Mouse (Mus musculus): Measurements from ENCODE around the gene Zfp36. TPM values are rescaled to one million over a fixed set of nuclear protein-coding genes. Genes with fewer than 3 reads are reported as not detected.

Gene Zfp36
- polyA plus RNA-seq (2015; fragmentation: Nextera tagmentation; extraction: Ambion mirVana), result 3.1 and 4.2 TPM in 2 replicates

DNA sequence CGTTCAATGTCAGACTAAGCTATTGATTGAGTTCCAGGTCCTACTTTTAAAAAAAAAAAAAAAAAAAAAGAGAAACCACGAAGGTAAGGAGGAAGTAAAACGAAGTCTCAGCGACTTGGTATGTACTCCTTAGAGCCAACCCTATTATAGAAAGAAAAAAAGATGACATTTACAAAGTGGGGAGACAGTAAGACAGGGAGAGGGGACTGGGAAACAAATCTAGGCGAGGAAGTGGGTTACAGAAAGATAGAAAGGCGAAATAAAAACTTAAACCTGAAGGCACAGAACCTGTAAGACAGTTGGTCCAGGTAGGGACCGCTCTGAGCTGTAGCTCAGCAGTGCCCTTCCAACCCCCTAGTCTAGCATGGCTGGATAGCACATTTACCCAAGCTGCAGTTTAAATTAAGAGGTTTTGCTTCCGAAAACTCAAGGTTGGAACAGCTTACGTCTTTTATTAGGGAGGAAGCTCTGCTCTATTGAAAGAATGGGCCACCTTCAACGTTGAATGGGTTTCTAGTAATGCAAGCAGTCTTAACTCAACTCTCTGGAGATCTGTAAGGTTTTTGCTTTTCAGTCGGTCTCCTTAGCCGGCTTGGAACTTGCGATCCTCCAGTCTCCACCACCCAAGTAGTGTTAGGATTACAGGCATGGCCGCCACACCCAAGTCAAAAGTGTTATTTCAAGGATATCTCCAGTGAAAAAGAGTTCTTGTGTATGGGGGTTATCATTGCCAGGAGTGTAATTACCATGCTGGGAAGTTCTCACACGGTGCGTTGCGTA is at the start of gene Zfp36:
Gene Zfp36 (minus strand): TSS at position 17 of the 780 bp plus-strand sequence.
- H3K27ac ChIP-seq, result peak within 1 kb of the TSS; percentile 37
- ATAC-seq, result no peak
- WGBS, result 61% methylated on average over 17 of the region's 17 CpGs
- H3K36me3 ChIP-seq, result peaks cover 4% of the 10 kb centered on the region; the same call in 1 of the 2 replicates
- peak within 1 kb of the TSS; percentile 79 for H3K4me2 ChIP-seq (replicated peaks)
- H3K4me1 ChIP-seq (replicated peaks), result peaks cover 59% of the 10 kb centered on the region
- peak within 1 kb of the TSS; percentile 49 for H3K4me3 ChIP-seq (replicated peaks)
- H3K9me3 ChIP-seq, result no peaks in the 10 kb centered on the region
- peak within 1 kb of the TSS; percentile 77 for H3K9ac ChIP-seq (replicated peaks)
- peaks cover 17% of the 10 kb centered on the region for H3K27me3 ChIP-seq

DNA sequence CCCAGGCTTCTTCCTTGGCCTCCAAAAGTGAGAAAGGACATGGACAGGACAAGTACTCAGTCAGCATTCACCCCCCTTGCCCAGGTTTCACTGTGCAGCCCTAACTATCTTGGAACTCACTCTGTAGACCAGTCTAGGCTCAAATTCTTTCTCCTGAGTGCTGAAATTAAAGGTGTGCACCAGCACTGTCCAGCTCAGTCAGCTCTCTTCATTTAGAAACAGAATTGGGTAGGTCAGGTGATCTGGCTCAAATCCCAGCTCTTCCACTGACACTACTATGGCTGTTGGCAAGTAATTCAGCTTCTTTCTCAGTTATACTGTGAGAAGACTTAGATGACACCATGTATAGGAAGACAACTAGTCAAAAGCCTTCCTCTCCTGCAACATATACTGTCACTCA is 47.7 kb upstream of the Zfp36 start:
- no peaks in the 10 kb centered on the region for H3K9me3 ChIP-seq
- H3K27me3 ChIP-seq, result no peaks in the 10 kb centered on the region
- H3K4me1 ChIP-seq (replicated peaks), result peaks cover 20% of the 10 kb centered on the region
- ATAC-seq, result no peak
- H3K9ac ChIP-seq (replicated peaks), result no peak overlapping the region
- no peak overlapping the region for H3K4me3 ChIP-seq (replicated peaks)
- H3K36me3 ChIP-seq, result peaks cover 24% of the 10 kb centered on the region
- H3K27ac ChIP-seq, result no peak overlapping the region
- no peak overlapping the region for H3K4me2 ChIP-seq (replicated peaks)

DNA sequence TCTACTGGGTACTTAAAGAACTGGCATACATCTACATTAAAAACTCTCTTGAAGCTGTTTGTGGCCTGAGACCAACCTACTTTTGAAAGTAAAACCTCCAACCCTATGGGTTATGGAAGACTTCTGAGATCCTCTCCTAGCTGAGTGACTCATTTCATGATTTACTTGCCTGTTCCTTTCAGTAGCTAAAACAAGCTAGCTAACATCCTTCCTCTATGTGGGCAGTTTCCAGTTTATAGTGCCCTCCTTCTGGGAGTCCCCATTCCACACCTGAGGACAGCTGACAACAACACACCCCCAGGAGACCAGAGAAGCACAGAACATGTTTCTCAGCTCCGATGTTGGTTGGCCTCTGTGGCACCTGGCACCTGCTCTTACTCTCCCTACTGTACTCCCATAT is 43.0 kb upstream of the Zfp36 start:
- no peak overlapping the region for H3K9ac ChIP-seq (replicated peaks)
- ATAC-seq, result no peak
- no peak overlapping the region for H3K4me2 ChIP-seq (replicated peaks)
- no peaks in the 10 kb centered on the region for H3K27me3 ChIP-seq
- peaks cover 59% of the 10 kb centered on the region for H3K36me3 ChIP-seq
- no peaks in the 10 kb centered on the region for H3K4me1 ChIP-seq (replicated peaks)
- no peak overlapping the region for H3K4me3 ChIP-seq (replicated peaks)
- H3K27ac ChIP-seq, result no peak overlapping the region
- H3K9me3 ChIP-seq, result no peaks in the 10 kb centered on the region
- 100% methylated on average over 1 of the region's 1 CpGs for WGBS

DNA sequence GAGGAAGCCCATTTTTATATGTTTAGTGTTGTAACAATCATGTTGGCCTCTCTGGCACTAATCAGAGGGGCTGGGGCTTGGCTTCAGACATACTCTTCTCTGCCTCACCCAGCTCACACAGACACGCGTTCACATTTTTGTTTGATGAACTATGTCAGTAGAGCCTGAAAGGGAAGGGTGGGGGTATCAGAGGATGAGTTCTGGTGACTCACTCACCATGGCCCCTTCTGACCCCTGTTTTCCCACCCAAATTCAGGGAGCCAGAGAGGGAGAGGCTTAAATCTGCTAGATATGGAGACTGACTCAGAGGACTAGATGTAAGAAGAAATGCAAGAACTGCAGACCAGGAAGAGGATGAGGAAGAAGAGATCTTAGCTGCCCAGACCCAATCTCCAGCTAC is 39.4 kb upstream of the Zfp36 start:
- 100% methylated on average over 2 of the region's 2 CpGs for WGBS
- no peaks in the 10 kb centered on the region for H3K4me1 ChIP-seq (replicated peaks)

DNA sequence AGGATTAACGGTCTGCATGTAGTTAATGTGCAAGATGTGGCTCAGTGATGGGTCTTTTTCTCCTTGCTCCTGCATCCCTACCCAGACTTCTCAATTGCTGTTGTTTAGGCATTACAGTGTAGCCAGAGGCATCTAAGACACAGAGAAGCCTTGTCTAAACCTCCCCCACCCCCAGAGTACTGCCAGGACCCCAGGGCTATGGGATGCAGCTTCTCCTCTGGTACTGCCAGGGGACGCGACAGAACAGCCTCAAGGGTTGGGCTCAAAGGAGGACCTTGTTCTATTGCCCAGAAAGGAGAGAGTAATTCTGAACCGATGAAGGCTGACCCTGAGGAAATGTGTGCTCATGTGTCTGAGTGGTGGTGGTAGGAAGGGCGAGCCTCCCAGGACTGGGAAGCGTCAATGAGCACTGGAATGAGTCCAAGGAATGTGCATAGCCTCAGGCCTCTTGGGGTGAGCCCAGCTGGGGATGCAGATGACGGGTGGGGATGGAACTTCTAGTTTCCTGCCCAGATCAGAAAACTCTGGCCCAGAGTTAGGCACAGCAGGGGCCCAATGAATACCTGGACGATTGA is 38.1 kb upstream of the Zfp36 start:
- Histone ChIP-seq H3K4me3 (replicated peaks) (no peak overlapping the region), H3K36me3 (peaks cover 87% of the 10 kb centered on the region), H3K27ac (no peak overlapping the region), H3K9ac (replicated peaks) (no peak overlapping the region), H3K4me2 (replicated peaks) (no peak overlapping the region), H3K9me3 (no peaks in the 10 kb centered on the region), H3K27me3 (no peaks in the 10 kb centered on the region), H3K4me1 (replicated peaks) (no peaks in the 10 kb centered on the region)
- ATAC-seq, result no peak
- 91% methylated on average over 8 of the region's 8 CpGs for WGBS

More for the DNA sequence above, 39.4 kb upstream of the Zfp36 start:
- H3K9ac ChIP-seq (replicated peaks), result no peak overlapping the region
- no peak for ATAC-seq
- H3K9me3 ChIP-seq, result no peaks in the 10 kb centered on the region
- peaks cover 82% of the 10 kb centered on the region for H3K36me3 ChIP-seq
- no peak overlapping the region for H3K4me2 ChIP-seq (replicated peaks)
- H3K27me3 ChIP-seq, result no peaks in the 10 kb centered on the region
- H3K27ac ChIP-seq, result no peak overlapping the region
- H3K4me3 ChIP-seq (replicated peaks), result no peak overlapping the region

DNA sequence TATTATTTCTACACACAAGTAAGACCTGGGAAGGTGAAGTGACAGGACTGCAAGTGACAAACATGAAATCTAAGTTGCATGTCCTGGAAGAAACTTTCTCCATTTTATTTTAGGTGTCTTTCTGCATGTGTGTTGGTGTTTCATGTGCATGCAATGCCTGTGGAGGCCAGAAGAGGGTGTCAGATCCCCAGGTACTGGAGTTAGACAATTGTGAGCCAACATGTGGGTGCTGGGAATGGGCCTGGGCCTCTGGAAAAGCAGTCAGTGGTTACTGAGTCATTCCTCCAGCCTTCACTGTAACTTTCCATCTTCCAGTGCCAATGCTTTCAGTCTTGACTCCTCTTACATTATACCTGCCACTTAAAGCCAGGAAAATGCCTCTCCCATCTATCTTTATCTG is 37.3 kb upstream of the Zfp36 start:
- Histone ChIP-seq H3K4me1 (replicated peaks) (no peaks in the 10 kb centered on the region), H3K4me2 (replicated peaks) (no peak overlapping the region), H3K27me3 (no peaks in the 10 kb centered on the region), H3K9ac (replicated peaks) (no peak overlapping the region), H3K9me3 (no peaks in the 10 kb centered on the region), H3K36me3 (peaks cover 87% of the 10 kb centered on the region), H3K4me3 (replicated peaks) (no peak overlapping the region), H3K27ac (no peak overlapping the region)
- no peak for ATAC-seq

DNA sequence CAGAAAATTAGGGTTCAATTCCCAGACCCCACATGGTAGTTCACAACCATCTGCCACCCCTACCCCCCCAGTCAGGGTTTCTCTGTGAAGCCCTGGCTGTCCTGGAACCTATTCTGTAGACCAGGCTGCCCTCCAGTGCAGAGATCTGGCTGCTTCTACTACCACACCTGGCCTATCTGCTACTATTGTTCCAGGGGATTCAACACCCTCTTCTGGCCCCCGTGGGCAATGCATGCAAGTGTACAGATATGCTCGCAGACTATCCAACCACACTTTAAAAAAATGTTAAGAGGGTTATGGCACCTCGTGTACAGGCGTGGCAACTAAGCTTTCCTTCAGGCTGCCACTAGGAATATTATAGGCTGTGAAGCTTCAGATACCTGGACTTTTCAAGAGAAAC is 32.8 kb upstream of the Zfp36 start:
- H3K4me3 ChIP-seq (replicated peaks), result no peak overlapping the region
- H3K27me3 ChIP-seq, result no peaks in the 10 kb centered on the region
- no peak for ATAC-seq
- no peaks in the 10 kb centered on the region for H3K9me3 ChIP-seq
- WGBS, result 95% methylated on average over 4 of the region's 4 CpGs
- H3K9ac ChIP-seq (replicated peaks), result no peak overlapping the region
- H3K4me1 ChIP-seq (replicated peaks), result no peaks in the 10 kb centered on the region
- no peak overlapping the region for H3K27ac ChIP-seq
- peaks cover 85% of the 10 kb centered on the region for H3K36me3 ChIP-seq
- H3K4me2 ChIP-seq (replicated peaks), result no peak overlapping the region

DNA sequence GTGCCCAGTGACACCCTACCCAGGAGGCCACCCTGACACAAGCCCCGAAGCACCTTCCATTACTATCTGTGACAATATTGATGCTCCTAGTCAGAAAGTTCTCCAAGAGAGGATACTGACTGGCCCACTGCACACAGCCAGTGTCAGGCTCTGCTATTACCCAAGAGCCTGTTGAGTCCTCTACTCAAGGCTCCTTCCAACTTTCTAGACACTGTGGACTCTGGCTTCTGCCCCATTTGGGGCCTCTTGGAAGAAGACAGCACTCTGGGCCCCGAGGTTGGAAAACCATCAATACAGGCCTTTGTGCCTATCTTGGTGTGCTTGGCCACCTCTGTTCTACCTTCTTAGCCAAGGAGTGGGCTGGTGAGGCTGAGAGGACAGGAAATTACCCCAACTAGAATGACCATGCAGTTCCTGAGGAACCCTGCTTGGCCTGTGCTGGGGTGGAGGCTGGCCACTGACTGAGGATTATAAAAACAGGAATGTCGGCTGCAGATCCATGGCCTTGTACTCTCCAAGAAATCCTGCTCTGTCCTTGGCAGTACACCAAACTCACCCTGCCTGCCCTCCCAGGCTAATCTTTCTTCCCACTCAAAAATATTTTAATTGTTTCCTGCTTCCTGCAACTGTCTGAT is 30.9 kb upstream of the Zfp36 start:
- H3K36me3 ChIP-seq, result peaks cover 88% of the 10 kb centered on the region
- H3K27me3 ChIP-seq, result no peaks in the 10 kb centered on the region
- no peak overlapping the region for H3K27ac ChIP-seq
- no peak overlapping the region for H3K4me3 ChIP-seq (replicated peaks)
- 0 out of 2 replicates have a peak overlapping the region, but pooled peaks have one; percentile 14 for H3K9ac ChIP-seq (replicated peaks)
- no peak for ATAC-seq
- H3K4me1 ChIP-seq (replicated peaks), result no peaks in the 10 kb centered on the region
- no peak overlapping the region for H3K4me2 ChIP-seq (replicated peaks)
- WGBS, result 93% methylated on average over 3 of the region's 3 CpGs
- H3K9me3 ChIP-seq, result no peaks in the 10 kb centered on the region

DNA sequence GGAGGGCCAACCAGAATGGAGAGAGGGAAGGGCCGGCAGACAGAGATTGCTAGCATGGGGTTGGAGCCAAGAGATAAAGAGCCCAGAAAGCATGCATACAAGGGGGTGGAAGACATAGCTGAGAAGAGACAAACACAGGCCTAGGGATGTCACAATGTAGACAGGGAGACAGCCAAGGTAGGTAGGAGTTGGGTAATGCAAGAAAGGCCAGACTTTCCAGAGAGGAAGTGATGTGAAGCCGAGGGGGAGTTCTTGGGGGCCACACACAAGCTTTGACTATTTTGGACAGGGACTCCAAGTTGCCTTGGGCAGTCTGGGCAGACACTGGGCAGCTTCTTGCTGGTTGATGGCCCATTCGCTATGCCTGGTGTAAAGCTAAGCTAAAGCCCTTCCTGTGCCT is 21.9 kb upstream of the Zfp36 start:
- peaks cover 93% of the 10 kb centered on the region for H3K36me3 ChIP-seq
- WGBS, result 94% methylated on average over 3 of the region's 3 CpGs

DNA sequence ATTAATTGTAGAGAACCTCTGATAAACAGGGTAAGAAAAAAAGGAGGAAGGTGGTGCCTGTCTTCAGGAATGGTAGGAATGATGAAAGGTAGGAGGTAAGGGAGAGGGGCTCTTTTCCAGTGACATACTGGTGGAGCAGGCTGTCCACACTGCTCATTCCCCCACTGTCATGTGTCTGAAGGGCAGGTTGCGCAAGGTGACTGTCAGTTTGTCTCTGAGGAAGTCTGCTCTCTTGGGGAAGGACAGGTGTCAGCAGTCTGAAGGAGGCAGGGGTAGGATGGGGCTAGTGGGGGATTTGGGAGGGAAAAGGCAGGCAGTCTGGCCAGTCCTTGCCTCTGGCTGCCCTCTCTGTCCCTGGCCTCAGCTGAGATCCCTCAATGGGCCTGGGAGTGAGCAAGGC is 21.0 kb upstream of the Zfp36 start:
- Histone ChIP-seq H3K27me3 (no peaks in the 10 kb centered on the region), H3K9ac (replicated peaks) (no peak overlapping the region), H3K4me2 (replicated peaks) (no peak overlapping the region), H3K36me3 (peaks cover 93% of the 10 kb centered on the region), H3K4me3 (replicated peaks) (no peak overlapping the region), H3K4me1 (replicated peaks) (no peaks in the 10 kb centered on the region), H3K27ac (no peak overlapping the region), H3K9me3 (no peaks in the 10 kb centered on the region)
- ATAC-seq, result no peak
- WGBS, result 100% methylated on average over 1 of the region's 1 CpGs

More for the DNA sequence above, 21.9 kb upstream of the Zfp36 start:
- Histone ChIP-seq H3K4me2 (replicated peaks) (no peak overlapping the region), H3K27ac (no peak overlapping the region), H3K4me1 (replicated peaks) (no peaks in the 10 kb centered on the region), H3K4me3 (replicated peaks) (no peak overlapping the region), H3K9me3 (no peaks in the 10 kb centered on the region), H3K9ac (replicated peaks) (no peak overlapping the region), H3K27me3 (no peaks in the 10 kb centered on the region)
- no peak for ATAC-seq

DNA sequence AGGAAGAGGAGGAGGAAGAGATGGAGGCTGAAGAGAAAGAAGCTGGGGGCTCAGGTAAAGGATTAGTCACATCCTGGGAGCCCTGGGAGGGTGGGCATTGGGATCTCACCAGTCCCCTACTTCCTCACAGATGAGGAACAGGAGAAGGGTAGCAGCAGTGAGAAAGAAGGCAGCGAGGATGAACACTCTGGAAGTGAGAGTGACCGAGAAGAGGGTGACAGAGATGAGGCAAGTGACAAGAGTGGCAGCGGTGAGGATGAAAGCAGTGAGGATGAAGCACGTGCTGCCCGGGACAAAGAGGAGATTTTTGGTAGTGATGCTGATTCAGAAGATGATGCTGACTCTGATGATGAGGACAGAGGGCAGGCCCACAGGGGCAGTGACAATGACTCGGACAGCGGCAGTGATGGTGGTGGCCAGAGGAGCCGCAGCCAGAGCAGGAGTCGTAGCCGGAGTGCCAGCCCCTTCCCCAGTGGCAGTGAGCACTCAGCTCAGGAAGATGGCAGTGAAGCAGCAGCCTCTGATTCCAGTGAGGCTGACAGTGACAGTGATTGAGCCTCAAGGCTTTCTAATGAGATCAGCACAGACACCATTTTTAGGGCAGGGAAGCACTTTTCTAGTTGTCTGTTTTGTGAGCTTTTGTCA is 18.8 kb upstream of the Zfp36 start:
- H3K4me3 ChIP-seq (replicated peaks), result no peak overlapping the region
- no peaks in the 10 kb centered on the region for H3K27me3 ChIP-seq
- H3K9me3 ChIP-seq, result no peaks in the 10 kb centered on the region
- H3K4me1 ChIP-seq (replicated peaks), result peaks cover 3% of the 10 kb centered on the region
- WGBS, result 94% methylated on average over 10 of the region's 10 CpGs
- no peak overlapping the region for H3K4me2 ChIP-seq (replicated peaks)
- peaks cover 85% of the 10 kb centered on the region for H3K36me3 ChIP-seq
- H3K9ac ChIP-seq (replicated peaks), result no peak overlapping the region
- no peak overlapping the region for H3K27ac ChIP-seq
- no peak for ATAC-seq

DNA sequence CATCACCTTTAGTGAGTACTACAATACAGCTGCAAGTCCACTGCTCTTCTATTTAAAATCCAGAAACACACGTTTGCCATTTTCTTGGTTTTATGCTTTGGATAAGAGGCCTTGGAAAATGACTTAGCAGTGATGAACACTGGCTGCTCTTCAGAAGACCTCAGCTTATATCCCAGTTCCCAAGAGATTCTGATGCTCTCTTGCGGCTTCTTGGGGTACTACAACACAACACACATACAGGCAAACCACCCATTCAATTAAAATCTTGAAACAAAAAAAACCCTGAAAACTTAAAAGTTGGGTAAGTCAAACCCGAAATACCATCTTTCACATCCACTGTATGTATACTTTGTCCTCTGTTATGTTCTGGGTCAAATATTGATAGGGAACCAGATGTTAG is 17.9 kb upstream of the Zfp36 start:
- H3K4me3 ChIP-seq (replicated peaks), result no peak overlapping the region
- peaks cover 11% of the 10 kb centered on the region for H3K4me1 ChIP-seq (replicated peaks)
- H3K9ac ChIP-seq (replicated peaks), result no peak overlapping the region
- 68% methylated on average over 3 of the region's 3 CpGs for WGBS
- H3K27ac ChIP-seq, result no peak overlapping the region
- no peak overlapping the region for H3K4me2 ChIP-seq (replicated peaks)
- H3K36me3 ChIP-seq, result peaks cover 77% of the 10 kb centered on the region
- ATAC-seq, result no peak
- no peaks in the 10 kb centered on the region for H3K27me3 ChIP-seq
- H3K9me3 ChIP-seq, result no peaks in the 10 kb centered on the region
